Mouse (Mus musculus) neural tube, embryonic 13.5 days (tissue): ENCODE data around the gene Aox3. TPM values are rescaled to one million over a fixed set of nuclear protein-coding genes. Genes with fewer than 3 reads are reported as not detected.

Experiments
- ATAC-seq: fragments of 200-750 bp; cut with Nextera tagmentation; 2 replicates; pipeline ENCODE4 v1.8.0; 2017; ENCODE audit warnings: low read depth, mild to moderate bottlenecking, moderate TSS enrichment, moderate library complexity
- H3K27ac ChIP-seq: fragments of 300-500 bp; sonication (generic); replicated peaks from 2 replicates; pipeline ENCODE4 v1.5.1; 2015; ENCODE audit warnings: moderate library complexity, mild to moderate bottlenecking, inconsistent platforms
- H3K27me3 ChIP-seq: fragments of 300-500 bp; sonication (generic); 2 replicates; pipeline ENCODE4 v1.6.1; 2015; ENCODE audit warnings: mild to moderate bottlenecking, inconsistent platforms
- H3K36me3 ChIP-seq: fragments of 300-500 bp; sonication (generic); 2 replicates; pipeline ENCODE4 v1.6.1; 2015; ENCODE audit warnings: mild to moderate bottlenecking, inconsistent platforms
- H3K4me1 ChIP-seq: fragments of 300-500 bp; sonication (generic); replicated peaks from 2 replicates; pipeline ENCODE4 v1.6.1; 2015; ENCODE audit warnings: inconsistent platforms
- H3K4me2 ChIP-seq: fragments of 300-500 bp; sonication (generic); 2 replicates; pipeline ENCODE4 v1.6.1; 2015; ENCODE audit warnings: inconsistent platforms, mild to moderate bottlenecking, moderate library complexity
- H3K4me3 ChIP-seq: fragments of 300-500 bp; sonication (generic); 2 replicates; pipeline ENCODE4 v1.5.1; 2015; ENCODE audit warnings: mild to moderate bottlenecking, inconsistent platforms
- H3K9ac ChIP-seq: fragments of 300-500 bp; sonication (generic); 2 replicates; pipeline ENCODE4 v1.6.1; 2015; ENCODE audit warnings: moderate library complexity, mild to moderate bottlenecking, inconsistent platforms
- H3K9me3 ChIP-seq: fragments of 300-500 bp; sonication (generic); 2 replicates; pipeline ENCODE4 v1.6.1; 2016; ENCODE audit warnings: inconsistent platforms
- WGBS: fragments of 180-500 bp; shearing (Covaris S2); methylation state at CpG from one replicate; pipeline ENCODE4 v1.1.7; 2015; 5-methylcytosine and 5-hydroxymethylcytosine counted together
- polyA plus RNA-seq: library from polyadenylated mRNA; unstranded; fragments of >200 nt; fragmentation: Nextera tagmentation; extraction: Ambion mirVana; gene quantifications from 2 replicates; pipeline ENCODE4 v1.2.1, GENCODE M21; 2015

Aox3 gene
- polyA plus RNA-seq, 1 experiment from 2014 or later: 0.28 TPM

DNA sequence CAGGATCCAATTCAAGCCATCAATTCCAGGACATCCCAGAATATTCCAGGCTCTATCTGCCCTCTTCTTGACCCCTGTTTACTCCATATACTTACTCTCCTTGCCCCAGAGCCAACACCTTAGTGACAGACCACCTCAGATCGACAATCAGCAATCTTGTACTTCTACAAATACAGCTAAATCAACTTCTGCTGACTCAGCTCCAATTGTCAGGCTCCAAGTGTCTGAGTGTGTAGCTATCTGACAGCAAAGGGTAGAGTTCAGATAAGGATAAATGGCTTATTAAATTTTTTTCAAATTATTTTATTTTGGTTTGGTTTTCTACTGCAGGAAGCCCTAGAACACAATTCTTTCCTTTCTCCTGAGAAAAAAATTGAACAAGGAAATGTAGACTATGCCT, 135.6 kb downstream of the Aox3 start:
- WGBS: 75% methylated on average over 1 of the region's 1 CpGs
- no peaks in the 10 kb centered on the region for H3K4me1 ChIP-seq
- no peak overlapping the region for H3K4me3 ChIP-seq
- no peaks in the 10 kb centered on the region for H3K27me3 ChIP-seq
- H3K27ac ChIP-seq: no peak overlapping the region
- ATAC-seq: no peak
- no peaks in the 10 kb centered on the region for H3K9me3 ChIP-seq
- H3K9ac ChIP-seq: no peak overlapping the region
- H3K4me2 ChIP-seq: no peak overlapping the region
- H3K36me3 ChIP-seq: no peaks in the 10 kb centered on the region

Other genes with a start within 250 kb of the Aox3 start
- gene Sgo2a, start 117.2 kb upstream of the Aox3 start, polyA plus RNA-seq: 3.3 and 4.9 TPM in 2 replicates
- 23.3 and 23.8 TPM in 2 replicates for gene Kctd18, start 94.2 kb upstream of the Aox3 start, polyA plus RNA-seq
- 0.10 and 0.14 TPM in 2 replicates for gene Aox1, start 83.2 kb upstream of the Aox3 start, polyA plus RNA-seq
- gene Aox4, start 97.3 kb downstream of the Aox3 start, polyA plus RNA-seq: 0.08 and 0.32 TPM in 2 replicates
- 0.03 TPM in 1 of 2 replicates, not detected in the other for gene Aox2, start 165.2 kb downstream of the Aox3 start, polyA plus RNA-seq